Mouse (Mus musculus) left cerebral cortex, postnatal 10 days (tissue): Measurements from ENCODE around the gene Cldn19. TPM values are rescaled to one million over a fixed set of nuclear protein-coding genes. Genes with fewer than 3 reads are reported as not detected.

Experiments used
- DNase-seq, 2 experiments: peaks; one replicate each; pipeline ENCODE4 v3.0.0; 2021 to 2022; ENCODE audit warnings: low spot score in 2 of 2, mixed read lengths in 1 of 2; ENCODE audit errors: extremely low spot score in 1 of 2
- intact Hi-C: fragments of 180-260 bp; cut with DNase I; formaldehyde crosslinking; loops from one replicate; pipeline ENCODE4 v1.15.1; 2025
- total RNA-seq, 2 experiments: library from RNA; stranded (reverse); gene quantifications; 2 replicates each; pipeline ENCODE4 v1.2.3; 2021

The Cldn19 gene
- total RNA-seq, 2 experiments from 2014 or later = 0.16 to 0.47 TPM

- DNase-seq = peak; percentile 56 to 68
- intact Hi-C loops = loop anchor here (5.0 kb wide), 1 partner anchor 46 kb away; no protein-coding TSS in a partner anchor
Measured at GRCm38 (mm10) chr4:119292771-119293573, 37.8 kb downstream of the Cldn19 start.

- peak; percentile 16 to 75 for DNase-seq
- intact Hi-C loops = loop anchor here (5.0 kb wide), 1 partner anchor 46 kb away; no protein-coding TSS in a partner anchor
Measured at GRCm38 (mm10) chr4:119293574-119294258, 38.5 kb downstream of the Cldn19 start.

- intact Hi-C loops = loop anchor here (5.0 kb wide), 1 partner anchor 47 kb away; no protein-coding TSS in a partner anchor
- DNase-seq = peak; percentile 99 to 100
Measured at GRCm38 (mm10) chr4:119294415-119295133, 39.4 kb downstream of the Cldn19 start, which contains the start of gene Ybx1. Gene Ybx1, minus strand, starts transcription at chr4:119294604.

GRCm38 (mm10) chr4:119295134-119295453 is 39.9 kb downstream of the Cldn19 start:
- no peak for DNase-seq
- intact Hi-C loops = no loop called here

- DNase-seq = no peak
- intact Hi-C loops = no loop called here
Measured at GRCm38 (mm10) chr4:119297361-119297760, 42.1 kb downstream of the Cldn19 start.

DNA sequence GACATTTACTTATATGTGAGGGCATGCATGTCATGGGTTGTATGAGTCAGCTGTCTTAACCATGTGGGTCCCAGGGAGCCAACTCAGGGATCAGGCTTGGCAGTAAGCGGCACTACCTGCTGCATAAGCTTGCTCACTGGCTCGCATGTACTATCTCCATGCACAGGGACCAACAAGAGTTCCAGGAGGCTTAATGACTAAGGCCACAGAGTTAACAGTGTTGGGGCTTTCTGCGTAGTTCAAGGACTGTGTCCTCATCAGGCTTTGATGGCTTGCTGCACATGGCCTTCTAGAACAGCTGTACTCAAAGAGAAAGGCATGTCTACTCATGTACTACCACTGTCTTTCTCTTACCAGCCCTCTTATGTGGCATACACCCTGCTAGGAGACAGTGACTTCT is 45.5 kb downstream of the Cldn19 start:
- intact Hi-C loops = no loop called here
- no peak for DNase-seq

DNA sequence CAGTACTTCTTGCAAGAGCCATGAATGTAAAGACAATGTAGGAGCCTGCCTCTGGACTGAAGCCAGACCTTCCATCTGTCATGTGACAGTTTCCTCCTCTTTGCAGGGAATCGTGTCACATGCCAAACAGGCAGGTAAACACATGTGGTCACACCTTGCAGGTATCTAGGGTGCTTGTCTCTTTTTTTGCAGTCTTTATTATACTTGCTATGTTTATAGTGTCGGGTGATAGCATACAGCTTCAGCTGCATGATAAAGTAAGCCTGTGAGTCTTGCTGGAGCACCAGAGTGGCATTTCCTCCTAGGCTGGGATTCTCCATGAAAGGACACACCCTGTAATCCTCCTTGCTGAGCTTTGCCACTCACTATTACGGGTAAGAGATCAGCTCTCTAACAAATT is 46.6 kb downstream of the Cldn19 start:
- intact Hi-C loops = no loop called here
- no peak for DNase-seq

DNA sequence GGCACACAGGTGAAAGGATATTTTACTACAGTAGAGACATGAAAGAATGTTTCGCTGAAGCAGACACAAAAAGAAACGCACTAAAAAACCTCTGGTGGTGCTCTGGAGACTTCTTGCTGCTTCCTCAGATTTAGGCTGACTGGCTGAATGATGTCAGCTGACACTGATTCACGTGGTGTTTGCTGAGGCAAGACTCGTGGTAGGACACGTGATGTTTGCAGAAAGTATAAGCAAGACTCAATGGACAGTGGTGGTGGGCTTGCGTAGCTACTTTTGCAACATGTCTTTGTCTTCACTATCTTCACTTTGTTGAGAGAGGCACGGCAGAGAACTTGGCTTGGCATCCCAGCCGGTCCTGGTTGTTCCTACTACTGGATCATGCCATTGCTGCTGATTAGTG is 48.1 kb downstream of the Cldn19 start:
- intact Hi-C loops = no loop called here
- no peak for DNase-seq

DNA sequence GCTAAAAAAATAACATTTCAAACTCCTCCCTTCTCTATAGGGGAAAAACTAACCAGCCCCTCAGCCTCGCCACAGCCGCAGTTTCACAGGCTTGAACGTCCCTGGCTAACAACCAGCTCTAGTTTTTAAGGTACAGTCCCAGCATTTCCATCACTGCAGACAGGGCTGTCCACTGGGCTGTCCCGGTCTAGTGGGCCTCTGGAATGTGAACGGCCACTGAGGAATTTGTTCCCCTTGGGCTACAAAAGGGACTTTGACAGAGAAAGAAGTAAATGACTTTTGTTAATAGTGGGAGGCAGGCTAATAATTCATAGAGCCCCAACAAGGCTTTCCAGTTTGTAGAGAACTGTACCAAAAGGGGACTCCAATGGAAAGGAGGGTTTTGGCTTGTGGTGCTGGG is 50.2 kb downstream of the Cldn19 start:
- intact Hi-C loops = no loop called here
- DNase-seq = no peak

Other genes starting within 250 kb of the Cldn19 start
- 10 to 100 TPM; 46.2 to 70.9 TPM for gene Slc2a1, start 146.7 kb upstream of the Cldn19 start, total RNA-seq
- 1 to 10 TPM; 5.5 to 5.8 TPM for gene Zfp691, start 81.2 kb upstream of the Cldn19 start, total RNA-seq
- under 1 TPM; 0.45 to 0.51 TPM for gene Ermap, start 65.4 kb upstream of the Cldn19 start, total RNA-seq
- gene Svbp, start 60.1 kb upstream of the Cldn19 start, total RNA-seq = 10 to 100 TPM; 27.9 to 29.7 TPM
- gene Tmem269, start 37.2 kb upstream of the Cldn19 start, total RNA-seq = under 1 TPM; 0.28 to 0.30 TPM
- 10 to 100 TPM; 32.3 to 35.4 TPM for gene AU022252, start 22.7 kb upstream of the Cldn19 start, total RNA-seq
- 1 to 10 TPM; 8.5 to 8.6 TPM for gene P3h1, start 22.5 kb upstream of the Cldn19 start, total RNA-seq
- gene Ybx1, start 39.2 kb downstream of the Cldn19 start, total RNA-seq = 100 to 1,000 TPM; 812 to 832 TPM
- gene Ppih, start 65.1 kb downstream of the Cldn19 start, total RNA-seq = 10 to 100 TPM; 19.5 to 23.5 TPM
- 10 to 100 TPM; 18.1 to 20.1 TPM for gene Ccdc30, start 160.1 kb downstream of the Cldn19 start, total RNA-seq
- gene Ppcs, start 167.0 kb downstream of the Cldn19 start, total RNA-seq = 1 to 10 TPM; 5.5 to 7.2 TPM
- not detected for gene Zmynd12, start 167.4 kb downstream of the Cldn19 start, total RNA-seq
- 10 to 100 TPM; 20.8 to 21.8 TPM for gene Rimkla, start 237.2 kb downstream of the Cldn19 start, total RNA-seq